In genomic region chr8:117747886-117748730, GRCm38 (mm10) we compare ENCODE assay signal across 25 mouse cellular contexts. TPM values are rescaled to one million over a fixed set of nuclear protein-coding genes. Genes with fewer than 3 reads are reported as not detected.
DNase-seq lines count a peak whose midpoint lies in the region; ATAC-seq and TF ChIP-seq lines count a peak whose summit lies in the region.
"Had no signal": no experiment of that assay in that cellular context is flagged by ENCODE, and none has a peak within 500 bp of the region (broad histone marks: within the 10 kb centered on the region; RNA-seq: fewer than 3 reads in every experiment).

No protein-coding gene starts in this region.

- peak; percentile 45 for DNase-seq in kidney, adult 2 months
- no peak for DNase-seq in kidney, postnatal 25 days
- DNase-seq in limb, embryonic 10.5 days (ENCODE audit: low spot score): no peak
- DNase-seq in yolk sac, embryonic 10.5 days (ENCODE audit: low spot score): peak; percentile 66
- DNase-seq in left cerebral cortex, postnatal 14 days (ENCODE audit: low spot score in 2 of 2): no peak
- DNase-seq: cerebellum, adult 2 months; cerebellum, postnatal 36 days; forebrain, postnatal 0 days; gastrocnemius, adult 2 months; heart, postnatal 10 days; lung, adult 2 months; right cerebral cortex, postnatal 25 days; thymus, adult 2 months had no signal

- H3K4me1 ChIP-seq in kidney, adult 2 months (ENCODE audit: control insufficient read depth, insufficient read depth, low read length): peaks cover under 1% of the 10 kb centered on the region; the same call in 1 of the 2 replicates
- H3K4me1 ChIP-seq in limb, embryonic 12.5 days (replicated peaks): peaks cover 12% of the 10 kb centered on the region
- peaks cover 21% of the 10 kb centered on the region for H3K4me1 ChIP-seq in limb, embryonic 10.5 days
- H3K4me1 ChIP-seq in intestine, embryonic 16.5 days (ENCODE audit: control insufficient read depth, insufficient read depth, low read length): no peaks in the 10 kb centered on the region
- H3K4me1 ChIP-seq: forebrain, embryonic 10.5 days; megakaryocyte, embryonic 14.5 days; stomach, embryonic 15.5 days had no signal

- H3K36me3 ChIP-seq in kidney, adult 2 months (ENCODE audit: control insufficient read depth, insufficient read depth, low read length): no peaks in the 10 kb centered on the region
- no peaks in the 10 kb centered on the region for H3K36me3 ChIP-seq in limb, embryonic 12.5 days
- H3K36me3 ChIP-seq in limb, embryonic 10.5 days: no peaks in the 10 kb centered on the region
- H3K36me3 ChIP-seq in intestine, embryonic 16.5 days (ENCODE audit: control insufficient read depth, insufficient read depth, low read length): no peaks in the 10 kb centered on the region
- H3K36me3 ChIP-seq: forebrain, embryonic 10.5 days; stomach, embryonic 15.5 days had no signal

- peak; percentile 42; the same call in 1 of the 2 replicates for ATAC-seq in limb, embryonic 12.5 days (ENCODE audit: insufficient number of reproducible peaks, insufficient read depth, low FRiP score, low TSS enrichment, low read depth)
- peak; percentile 42; the same call in 1 of the 2 replicates for ATAC-seq in intestine, embryonic 16.5 days
- ATAC-seq: forebrain, postnatal 0 days; midbrain, embryonic 16.5 days had no signal

- H3K4me2 ChIP-seq in limb, embryonic 12.5 days: no peak overlapping the region
- no peak overlapping the region for H3K4me2 ChIP-seq in intestine, embryonic 16.5 days (ENCODE audit: low read depth, low read length)
- H3K4me2 ChIP-seq: heart, embryonic 11.5 days; stomach, embryonic 15.5 days had no signal

- no peak overlapping the region for H3K9ac ChIP-seq in limb, embryonic 12.5 days (replicated peaks)
- no peak overlapping the region for H3K9ac ChIP-seq in intestine, embryonic 16.5 days (ENCODE audit: low read depth, low read length)
- H3K9ac ChIP-seq: forebrain, postnatal 0 days; stomach, embryonic 15.5 days had no signal

- WGBS in kidney, adult 2 months: 37% methylated on average over 9 of the region's 9 CpGs
- WGBS in limb, embryonic 12.5 days: 82% methylated on average over 9 of the region's 9 CpGs
- WGBS in limb, embryonic 10.5 days: 88% methylated on average over 9 of the region's 9 CpGs
- 69% methylated on average over 8 of the region's 9 CpGs for WGBS in intestine, embryonic 16.5 days

- intact Hi-C loops in left cerebral cortex, postnatal 14 days (cut with DNase I): no loop called here

- no peaks in the 10 kb centered on the region for H3K27me3 ChIP-seq in kidney, adult 2 months (replicated peaks; ENCODE audit: control insufficient read depth, insufficient read depth, low read length)
- H3K27me3 ChIP-seq in limb, embryonic 12.5 days: no peaks in the 10 kb centered on the region
- H3K27me3 ChIP-seq in limb, embryonic 10.5 days (ENCODE audit: low read depth, poor library complexity, severe bottlenecking): no peaks in the 10 kb centered on the region
- H3K27me3 ChIP-seq in intestine, embryonic 16.5 days (replicated peaks; ENCODE audit: control insufficient read depth, insufficient read depth, low read length): no peaks in the 10 kb centered on the region
- H3K27me3 ChIP-seq: megakaryocyte, embryonic 14.5 days; stomach, embryonic 15.5 days had no signal

- 0 out of 2 replicates have a peak overlapping the region, but pooled peaks have one; percentile 1 for H3K4me3 ChIP-seq in kidney, adult 2 months (ENCODE audit: insufficient read depth, low read depth, low read length)
- H3K4me3 ChIP-seq in limb, embryonic 12.5 days (replicated peaks): no peak overlapping the region
- H3K4me3 ChIP-seq in limb, embryonic 10.5 days: no peak overlapping the region
- no peak overlapping the region for H3K4me3 ChIP-seq in intestine, embryonic 16.5 days (ENCODE audit: low read length)
- H3K4me3 ChIP-seq: forebrain, embryonic 10.5 days; gastrocnemius, adult 2 months; megakaryocyte, embryonic 14.5 days; stomach, embryonic 15.5 days had no signal

- TF ChIP-seq CTCF in kidney, adult 2 months (conservative IDR thresholded peaks at IDR 0.05; ENCODE audit: insufficient read depth, insufficient read length, low read depth, low read length): no peak

- H3K27ac ChIP-seq in kidney, adult 2 months (ENCODE audit: insufficient read depth, low read depth, low read length): no peak overlapping the region; the same call in 1 of the 2 replicates
- no peak overlapping the region for H3K27ac ChIP-seq in limb, embryonic 12.5 days
- no peak overlapping the region for H3K27ac ChIP-seq in limb, embryonic 10.5 days
- no peak overlapping the region for H3K27ac ChIP-seq in intestine, embryonic 16.5 days (ENCODE audit: low read length)
- H3K27ac ChIP-seq: forebrain, embryonic 10.5 days; gastrocnemius, adult 2 months; stomach, embryonic 15.5 days had no signal

- no peaks in the 10 kb centered on the region for H3K9me3 ChIP-seq in limb, embryonic 12.5 days
- no peaks in the 10 kb centered on the region for H3K9me3 ChIP-seq in limb, embryonic 10.5 days (replicated peaks)
- no peaks in the 10 kb centered on the region for H3K9me3 ChIP-seq in intestine, embryonic 16.5 days (ENCODE audit: control insufficient read depth, low read length)
- H3K9me3 ChIP-seq: forebrain, embryonic 10.5 days; megakaryocyte, embryonic 14.5 days; stomach, embryonic 15.5 days had no signal

- TF ChIP-seq POLR2A in kidney, adult 2 months (IDR thresholded peaks at IDR 0.05; ENCODE audit: low read depth, low read length): no peak

RNA-seq across cellular contexts. Expression of gene Hsd17b2, which starts 46.4 kb away (rescaled TPM):
- 3.0 and 4.2 TPM in 2 replicates for polyA plus RNA-seq in kidney, adult 2 months (2012; rRNA removed)
- polyA plus RNA-seq in limb, embryonic 12.5 days (2016; fragmentation: Nextera tagmentation; extraction: Ambion mirVana): not detected in 2 replicates
- not detected in 2 replicates for polyA plus RNA-seq in limb, embryonic 10.5 days (2016; fragmentation: Nextera tagmentation; extraction: Ambion mirVana)
- polyA plus RNA-seq in intestine, embryonic 16.5 days (2015; fragmentation: Nextera tagmentation; extraction: Ambion mirVana): 50.8 and 52.4 TPM in 2 replicates
- total RNA-seq in left cerebral cortex, postnatal 14 days (2021): under 1 TPM in 1 of 2 experiments, not detected in 1; 0.26 TPM
- total RNA-seq: adrenal gland, adult 18-20 months; forebrain, postnatal 0 days; gastrocnemius, adult 2 months; heart, postnatal 10 days; layer of hippocampus, adult 8-10 months had no signal
- polyA plus RNA-seq: forebrain, embryonic 10.5 days; forebrain, postnatal 0 days; hindbrain, embryonic 11.5 days; limb, embryonic 11.5 days; spleen, adult 2 months had no signal

RNA-seq across cellular contexts. Expression of gene Mphosph6, which starts 53.6 kb away (rescaled TPM):
- 3.7 and 4.8 TPM in 2 replicates for polyA plus RNA-seq in kidney, adult 2 months (2012; rRNA removed)
- polyA plus RNA-seq in limb, embryonic 12.5 days (2016; fragmentation: Nextera tagmentation; extraction: Ambion mirVana): 56.2 and 61.9 TPM in 2 replicates
- 70.4 and 80.8 TPM in 2 replicates for polyA plus RNA-seq in limb, embryonic 10.5 days (2016; fragmentation: Nextera tagmentation; extraction: Ambion mirVana)
- polyA plus RNA-seq in intestine, embryonic 16.5 days (2015; fragmentation: Nextera tagmentation; extraction: Ambion mirVana): 40.0 and 43.4 TPM in 2 replicates
- total RNA-seq in left cerebral cortex, postnatal 14 days (2021): 10 to 100 TPM; 18.3 to 19.3 TPM

Comparison
In these comparisons a context has a peak if more than half of its experiments do, and no peak if none do; other contexts are left out.
1. DNase-seq: peak in kidney, adult 2 months (single experiment) and yolk sac, embryonic 10.5 days (single experiment); none in kidney, postnatal 25 days (0 of 2), limb, embryonic 10.5 days (single experiment) and left cerebral cortex, postnatal 14 days (0 of 2).
2. RNA of gene Hsd17b2, which starts 46.4 kb away (polyA plus RNA-seq): 50.8 to 52.4 TPM in intestine, embryonic 16.5 days; 3.0 to 4.2 TPM in kidney, adult 2 months, not detected in limb, embryonic 12.5 days and not detected in limb, embryonic 10.5 days; every median in the first group is over 10 times any median in the second.